Mouse (Mus musculus) liver, embryonic 12.5 days (tissue): ENCODE results near the gene Rgsl1. TPM values are rescaled to one million over a fixed set of nuclear protein-coding genes. Genes with fewer than 3 reads are reported as not detected.

Experiments used
- ATAC-seq: fragments of 200-750 bp; cut with Nextera tagmentation; 2 replicates; pipeline ENCODE4 v1.8.0; 2017; ENCODE audit warnings: moderate number of reproducible peaks, mild to moderate bottlenecking, moderate library complexity
- H3K27ac ChIP-seq: fragments of 300-500 bp; sonication (generic); 2 replicates; pipeline ENCODE4 v1.5.1; 2016; ENCODE audit warnings: mild to moderate bottlenecking
- H3K27me3 ChIP-seq: fragments of 300-500 bp; sonication (generic); replicated peaks from 2 replicates; pipeline ENCODE4 v1.6.1; 2016; ENCODE audit warnings: mild to moderate bottlenecking, moderate library complexity
- H3K36me3 ChIP-seq: fragments of 300-500 bp; sonication (generic); 2 replicates; pipeline ENCODE4 v1.6.1; 2016; ENCODE audit warnings: mild to moderate bottlenecking, moderate library complexity
- H3K4me1 ChIP-seq: fragments of 300-500 bp; sonication (generic); 2 replicates; pipeline ENCODE4 v1.6.1; 2016
- H3K4me2 ChIP-seq: fragments of 300-500 bp; sonication (generic); 2 replicates; pipeline ENCODE4 v1.6.1; 2016; ENCODE audit warnings: mild to moderate bottlenecking, moderate library complexity
- H3K4me3 ChIP-seq: fragments of 300-500 bp; sonication (generic); 2 replicates; pipeline ENCODE4 v1.5.1; 2016; ENCODE audit warnings: mild to moderate bottlenecking, moderate library complexity
- H3K9ac ChIP-seq: fragments of 300-500 bp; sonication (generic); 2 replicates; pipeline ENCODE4 v1.6.1; 2016; ENCODE audit warnings: mild to moderate bottlenecking, moderate library complexity
- H3K9me3 ChIP-seq: fragments of 300-500 bp; sonication (generic); replicated peaks from 2 replicates; pipeline ENCODE4 v1.6.1; 2016; ENCODE audit warnings: mild to moderate bottlenecking, moderate library complexity
- WGBS: fragments of 180-500 bp; shearing (Covaris S2); methylation state at CpG from one replicate; pipeline ENCODE4 v1.1.7; 2016; ENCODE audit not compliant: insufficient replicate concordance; 5-methylcytosine and 5-hydroxymethylcytosine counted together
- polyA plus RNA-seq: library from polyadenylated mRNA; unstranded; fragments of >200 nt; fragmentation: Nextera tagmentation; extraction: Ambion mirVana; gene quantifications from 2 replicates; pipeline ENCODE4 v1.2.1, GENCODE M21; 2016

Gene Rgsl1
- polyA plus RNA-seq, 1 experiment from 2014 or later = 0.04 TPM

DNA sequence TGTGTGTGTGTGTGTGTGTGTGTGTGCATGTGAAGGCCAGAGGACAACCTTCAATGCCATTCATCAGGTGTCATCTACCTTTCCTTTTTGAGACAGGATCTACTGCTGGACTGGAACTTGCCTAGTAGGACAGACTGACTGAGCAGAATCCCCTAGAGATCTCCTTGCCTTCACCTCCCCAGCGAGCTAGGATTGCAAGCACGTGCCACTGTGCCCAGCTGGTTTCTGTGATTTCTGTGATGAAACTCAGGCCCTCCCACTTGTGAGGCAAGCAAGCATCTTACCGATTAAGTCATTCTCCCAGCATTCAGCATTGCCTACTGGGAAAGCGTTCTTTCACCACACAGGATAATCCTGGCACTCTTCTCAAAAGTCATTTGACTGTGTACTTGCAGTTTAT, 13.2 kb downstream of the Rgsl1 start:
- Histone ChIP-seq H3K9ac (no peak overlapping the region), H3K27ac (no peak overlapping the region), H3K36me3 (no peaks in the 10 kb centered on the region), H3K4me2 (no peak overlapping the region), H3K4me1 (no peaks in the 10 kb centered on the region), H3K9me3 (no peaks in the 10 kb centered on the region), H3K4me3 (no peak overlapping the region), H3K27me3 (no peaks in the 10 kb centered on the region)
- 62% methylated on average over 4 of the region's 4 CpGs for WGBS
- no peak for ATAC-seq

DNA sequence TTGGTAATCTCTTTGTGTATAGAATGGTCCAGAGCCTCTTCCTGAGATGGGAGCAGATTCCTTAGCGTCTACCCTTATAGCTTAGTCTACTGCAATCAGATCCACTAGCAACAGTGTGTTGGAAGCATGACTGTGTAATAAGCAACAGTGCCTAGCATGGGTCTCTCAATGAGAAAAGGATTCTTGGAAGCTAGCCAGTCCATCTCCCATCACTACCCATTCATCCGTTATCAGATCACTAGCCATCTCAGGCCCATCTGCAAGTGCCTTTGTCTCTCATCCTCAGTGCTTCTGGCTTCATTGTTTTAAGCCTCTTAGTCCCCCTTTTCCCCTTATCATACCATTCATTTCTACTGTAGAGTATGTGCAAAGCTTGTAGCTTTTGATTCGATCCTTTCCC, 23.7 kb downstream of the Rgsl1 start:
- no peak overlapping the region for H3K4me3 ChIP-seq
- WGBS = 68% methylated on average over 3 of the region's 3 CpGs
- H3K27me3 ChIP-seq = no peaks in the 10 kb centered on the region
- ATAC-seq = no peak
- H3K9ac ChIP-seq = no peak overlapping the region
- no peak overlapping the region for H3K27ac ChIP-seq
- no peaks in the 10 kb centered on the region for H3K4me1 ChIP-seq
- no peak overlapping the region for H3K4me2 ChIP-seq
- no peaks in the 10 kb centered on the region for H3K36me3 ChIP-seq
- H3K9me3 ChIP-seq = no peaks in the 10 kb centered on the region

DNA sequence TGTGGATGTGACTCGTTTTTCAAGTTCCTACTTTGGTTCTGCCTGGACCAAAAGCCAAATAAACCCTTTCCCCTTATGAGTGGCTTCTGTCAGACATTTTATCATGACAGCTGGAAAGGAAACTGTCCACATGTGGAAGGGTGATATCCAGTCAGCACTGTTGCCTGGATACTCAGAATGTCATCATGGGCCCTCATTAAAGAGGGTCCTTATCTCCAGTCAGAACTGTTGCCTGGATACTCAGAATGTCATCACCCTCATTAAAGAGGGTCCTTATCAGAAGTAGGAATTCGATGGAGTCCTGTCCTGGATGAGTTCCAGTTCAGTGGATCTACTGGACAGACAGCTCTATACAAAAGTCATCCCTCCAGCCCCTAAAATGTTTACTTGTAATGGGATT, 29.7 kb downstream of the Rgsl1 start:
- H3K4me3 ChIP-seq = no peak overlapping the region
- H3K36me3 ChIP-seq = no peaks in the 10 kb centered on the region
- no peak overlapping the region for H3K27ac ChIP-seq
- no peaks in the 10 kb centered on the region for H3K9me3 ChIP-seq
- no peak overlapping the region for H3K4me2 ChIP-seq
- no peak for ATAC-seq
- no peak overlapping the region for H3K9ac ChIP-seq
- no peaks in the 10 kb centered on the region for H3K27me3 ChIP-seq
- H3K4me1 ChIP-seq = no peaks in the 10 kb centered on the region
- WGBS = 23% methylated on average over 2 of the region's 2 CpGs

DNA sequence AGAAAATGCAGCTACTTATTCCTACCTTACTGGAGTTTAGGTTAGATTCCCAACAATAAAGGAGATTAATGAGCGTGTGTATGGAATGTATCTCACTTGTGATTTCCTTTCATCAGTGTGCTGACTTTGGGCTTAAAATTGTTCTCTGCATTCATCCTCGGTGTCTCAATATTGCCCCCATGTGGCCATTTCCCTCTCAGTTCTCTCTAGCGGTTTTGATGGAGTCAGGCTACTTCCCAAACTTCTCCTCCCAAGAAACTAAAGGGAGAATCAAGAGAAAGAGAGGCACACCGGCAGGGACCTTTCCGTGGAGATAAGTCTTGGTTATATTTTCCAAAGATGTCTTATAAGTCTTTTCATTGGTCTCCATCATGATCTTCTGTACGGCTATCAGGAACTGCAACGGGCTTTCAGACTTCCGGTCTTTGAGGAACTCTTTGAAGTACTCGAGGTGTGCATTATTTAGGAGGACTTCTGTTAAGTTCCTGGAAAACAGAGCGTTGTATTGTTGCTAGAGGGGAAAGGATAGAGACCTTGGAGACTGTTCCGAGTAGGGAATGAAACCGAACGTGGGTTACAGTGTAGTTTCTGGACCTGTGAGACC, 36.5 kb downstream of the Rgsl1 start:
- Histone ChIP-seq H3K4me2 (peak overlapping the region; percentile 36), H3K27ac (no peak overlapping the region), H3K9ac (no peak overlapping the region), H3K36me3 (no peaks in the 10 kb centered on the region), H3K4me3 (no peak overlapping the region), H3K4me1 (no peaks in the 10 kb centered on the region), H3K27me3 (no peaks in the 10 kb centered on the region), H3K9me3 (no peaks in the 10 kb centered on the region)
- WGBS = 23% methylated on average over 13 of the region's 13 CpGs
- ATAC-seq = no peak

DNA sequence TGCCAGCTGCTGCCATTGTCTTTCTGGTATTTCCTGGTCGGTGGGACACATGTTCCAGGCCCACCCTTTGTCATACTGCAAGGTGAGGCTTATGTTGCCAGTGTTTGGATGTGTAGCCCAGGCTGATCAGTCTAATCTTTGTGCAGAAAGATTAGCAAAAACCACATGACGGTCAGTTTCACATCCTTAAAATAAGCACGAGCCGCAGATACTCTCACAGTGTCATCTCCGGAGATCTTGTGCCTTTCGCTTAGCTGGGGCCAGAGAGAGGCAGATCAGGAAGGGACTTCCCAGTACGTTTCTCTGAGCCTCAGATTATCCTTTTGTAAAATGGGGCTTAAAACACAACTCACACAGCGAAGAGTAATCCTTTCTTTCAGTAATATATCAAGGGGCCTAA, 40.4 kb downstream of the Rgsl1 start:
- Histone ChIP-seq H3K36me3 (no peaks in the 10 kb centered on the region), H3K27ac (no peak overlapping the region), H3K4me2 (no peak overlapping the region), H3K9ac (no peak overlapping the region), H3K4me1 (no peaks in the 10 kb centered on the region), H3K27me3 (no peaks in the 10 kb centered on the region), H3K9me3 (no peaks in the 10 kb centered on the region), H3K4me3 (no peak overlapping the region)
- no peak for ATAC-seq
- 57% methylated on average over 8 of the region's 8 CpGs for WGBS

DNA sequence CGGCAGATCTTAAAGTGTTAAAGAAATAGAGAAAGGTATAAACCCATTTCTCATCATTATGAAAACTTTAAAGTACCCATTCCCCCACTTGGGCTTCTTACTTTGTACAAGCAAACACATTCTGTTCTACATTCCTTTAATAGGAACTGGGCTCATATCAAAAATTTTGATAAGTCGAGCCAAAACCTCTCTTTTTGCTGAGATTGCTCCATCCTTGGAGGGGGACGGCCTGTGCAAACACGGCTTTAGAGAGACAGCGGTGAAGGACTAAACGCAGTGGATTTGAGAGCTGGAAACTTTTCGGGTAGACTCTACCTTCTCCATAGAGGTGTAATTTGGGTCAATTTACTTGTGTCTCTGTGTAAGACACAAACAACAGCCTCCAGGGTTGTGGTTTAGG, 41.3 kb downstream of the Rgsl1 start:
- no peak for ATAC-seq
- no peaks in the 10 kb centered on the region for H3K4me1 ChIP-seq
- H3K9ac ChIP-seq = no peak overlapping the region
- H3K9me3 ChIP-seq = no peaks in the 10 kb centered on the region
- H3K27ac ChIP-seq = no peak overlapping the region
- no peaks in the 10 kb centered on the region for H3K27me3 ChIP-seq
- no peak overlapping the region for H3K4me3 ChIP-seq
- no peak overlapping the region for H3K4me2 ChIP-seq
- WGBS = 70% methylated on average over 7 of the region's 7 CpGs
- no peaks in the 10 kb centered on the region for H3K36me3 ChIP-seq

DNA sequence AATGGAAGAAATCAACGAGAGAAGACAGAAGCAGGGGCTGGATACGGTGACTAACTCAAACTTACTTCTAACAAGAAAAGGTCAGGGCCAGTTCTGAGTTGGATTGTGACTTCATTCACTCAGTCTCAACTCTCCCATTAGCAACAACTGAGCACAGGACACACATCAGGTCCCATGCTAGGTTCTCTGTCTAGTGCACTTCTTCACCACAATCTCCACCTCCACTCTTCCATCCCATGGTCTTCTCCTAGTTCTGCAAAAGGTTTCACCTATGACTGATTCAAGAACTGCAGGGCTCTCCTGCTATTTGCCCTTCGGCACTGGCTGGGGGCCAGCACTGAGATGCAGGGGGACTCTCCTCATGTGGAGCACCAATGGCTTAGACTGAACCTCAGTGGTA, 49.7 kb downstream of the Rgsl1 start:
- ATAC-seq = no peak
- no peaks in the 10 kb centered on the region for H3K4me1 ChIP-seq
- H3K4me2 ChIP-seq = no peak overlapping the region
- no peaks in the 10 kb centered on the region for H3K36me3 ChIP-seq
- no peak overlapping the region for H3K9ac ChIP-seq
- no peaks in the 10 kb centered on the region for H3K9me3 ChIP-seq
- WGBS = 63% methylated on average over 3 of the region's 3 CpGs
- H3K27me3 ChIP-seq = no peaks in the 10 kb centered on the region
- H3K27ac ChIP-seq = no peak overlapping the region
- H3K4me3 ChIP-seq = no peak overlapping the region

DNA sequence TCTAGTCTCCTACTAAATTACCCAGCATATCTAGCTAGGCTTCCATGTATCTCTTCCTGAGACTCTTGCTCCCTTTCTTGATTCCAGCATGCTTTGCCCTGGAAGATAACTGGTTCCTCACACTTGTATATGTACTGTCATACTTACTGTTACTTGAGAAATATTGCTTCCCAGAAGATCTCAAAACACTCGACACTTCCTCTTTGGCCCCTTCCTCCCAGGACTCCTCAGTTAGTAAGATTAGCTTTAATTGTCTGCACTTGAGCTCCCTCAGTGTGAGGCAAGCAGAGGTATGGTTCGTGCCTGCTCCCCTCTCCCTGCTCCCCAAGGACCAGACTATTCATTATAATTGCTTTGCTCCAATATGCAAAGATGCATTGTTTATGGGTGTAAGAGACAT, 53.2 kb downstream of the Rgsl1 start:
- Histone ChIP-seq H3K4me1 (no peaks in the 10 kb centered on the region), H3K9ac (no peak overlapping the region), H3K27ac (no peak overlapping the region), H3K36me3 (no peaks in the 10 kb centered on the region), H3K4me2 (no peak overlapping the region), H3K27me3 (no peaks in the 10 kb centered on the region), H3K4me3 (no peak overlapping the region), H3K9me3 (no peaks in the 10 kb centered on the region)
- no peak for ATAC-seq
- 21% methylated on average over 2 of the region's 2 CpGs for WGBS

DNA sequence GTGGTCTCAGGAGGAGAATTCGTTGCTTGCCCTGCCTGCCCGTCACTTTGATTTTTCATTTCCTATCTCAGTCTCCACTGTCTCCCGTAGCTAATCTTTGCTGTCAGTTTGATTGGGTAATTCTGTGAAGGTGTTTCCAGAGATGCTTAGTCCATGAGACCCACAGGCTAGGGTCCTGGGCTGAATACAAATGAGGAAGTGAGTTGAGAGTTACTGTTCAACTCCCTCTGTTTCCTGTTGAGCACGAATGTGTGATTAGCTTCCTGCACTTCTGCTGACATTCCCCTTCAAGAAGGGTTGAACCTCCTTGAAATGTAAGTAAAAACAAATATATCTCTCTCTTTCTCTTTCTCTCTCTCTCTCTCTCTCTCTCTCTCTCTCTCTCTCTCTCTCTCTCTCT, 58.3 kb downstream of the Rgsl1 start:
- Histone ChIP-seq H3K27ac (no peak overlapping the region), H3K9me3 (no peaks in the 10 kb centered on the region), H3K4me1 (no peaks in the 10 kb centered on the region), H3K4me2 (no peak overlapping the region), H3K9ac (no peak overlapping the region), H3K36me3 (no peaks in the 10 kb centered on the region), H3K4me3 (no peak overlapping the region), H3K27me3 (no peaks in the 10 kb centered on the region)
- no peak for ATAC-seq
- WGBS = 19% methylated on average over 4 of the region's 4 CpGs

DNA sequence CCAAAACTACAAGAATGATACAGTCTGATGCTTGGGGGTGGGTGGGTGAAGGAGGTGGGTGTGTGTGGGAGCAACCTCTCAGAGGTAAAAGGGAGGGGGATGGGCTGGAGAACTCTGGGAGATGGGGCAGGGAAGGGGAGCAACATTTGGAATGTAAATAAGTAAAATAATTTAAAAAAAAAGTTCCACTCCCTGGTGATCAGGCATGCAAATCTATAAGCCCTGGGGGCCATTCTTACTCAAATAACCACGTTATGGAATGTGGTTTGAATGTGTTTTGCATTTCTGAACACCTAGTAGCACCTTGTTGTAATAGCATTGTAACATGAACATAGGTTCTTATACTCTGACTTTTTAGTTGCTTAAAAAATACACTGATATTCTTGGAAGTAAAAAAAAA, 60.6 kb downstream of the Rgsl1 start:
- H3K36me3 ChIP-seq = no peaks in the 10 kb centered on the region
- no peak for ATAC-seq
- H3K9ac ChIP-seq = no peak overlapping the region
- whole genome bisulfite sequencing = 38% methylated on average over 1 of the region's 1 CpGs
- no peak overlapping the region for H3K27ac ChIP-seq
- no peak overlapping the region for H3K4me3 ChIP-seq
- no peaks in the 10 kb centered on the region for H3K27me3 ChIP-seq
- H3K9me3 ChIP-seq = no peaks in the 10 kb centered on the region
- H3K4me2 ChIP-seq = no peak overlapping the region
- no peaks in the 10 kb centered on the region for H3K4me1 ChIP-seq

DNA sequence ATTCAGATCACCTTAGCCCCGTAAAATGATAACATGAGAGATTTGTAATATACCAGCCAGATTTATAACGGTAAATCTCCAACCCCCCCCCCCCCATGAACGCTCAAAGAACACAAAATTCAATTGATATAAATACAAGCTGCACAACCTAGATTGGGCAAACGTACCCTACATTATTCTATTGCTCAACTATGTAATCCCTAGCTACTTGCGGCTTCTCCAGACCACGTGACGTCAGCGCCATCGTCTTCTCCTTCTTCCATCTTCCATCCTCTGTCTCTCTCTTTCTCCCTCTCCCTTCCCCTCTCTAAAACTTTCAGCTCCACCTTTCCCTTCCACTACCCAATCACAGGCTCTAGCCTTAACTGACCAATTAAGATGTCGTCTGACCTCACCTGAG, 65.7 kb downstream of the Rgsl1 start:
- Histone ChIP-seq H3K27ac (no peak overlapping the region), H3K36me3 (no peaks in the 10 kb centered on the region), H3K9ac (no peak overlapping the region), H3K4me2 (no peak overlapping the region), H3K27me3 (no peaks in the 10 kb centered on the region), H3K4me1 (no peaks in the 10 kb centered on the region), H3K4me3 (no peak overlapping the region), H3K9me3 (no peaks in the 10 kb centered on the region)
- WGBS = 74% methylated on average over 10 of the region's 10 CpGs
- ATAC-seq = no peak

DNA sequence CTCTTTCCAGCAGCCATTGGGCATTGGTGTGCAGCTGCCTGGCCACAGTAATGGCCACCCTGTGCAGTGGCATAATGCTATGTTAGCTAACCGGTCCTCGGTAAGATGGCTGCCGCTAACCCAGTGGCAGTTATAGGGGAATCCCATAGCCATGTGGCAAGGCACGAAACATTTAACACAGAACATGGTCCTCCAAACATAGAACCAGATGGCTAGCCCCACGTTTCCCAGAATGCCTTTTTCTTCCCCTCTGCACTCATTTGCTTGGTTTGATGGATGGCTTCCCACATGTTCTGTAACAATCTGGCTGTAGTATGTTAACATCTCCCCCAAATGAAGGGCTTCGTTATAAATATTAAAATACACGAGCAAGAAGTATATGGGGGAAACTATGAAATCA, 67.7 kb downstream of the Rgsl1 start:
- Histone ChIP-seq H3K9me3 (no peaks in the 10 kb centered on the region), H3K27me3 (no peaks in the 10 kb centered on the region), H3K36me3 (no peaks in the 10 kb centered on the region), H3K4me2 (no peak overlapping the region), H3K27ac (no peak overlapping the region), H3K4me1 (no peaks in the 10 kb centered on the region), H3K4me3 (no peak overlapping the region), H3K9ac (no peak overlapping the region)
- WGBS = 79% methylated on average over 7 of the region's 7 CpGs
- no peak for ATAC-seq

DNA sequence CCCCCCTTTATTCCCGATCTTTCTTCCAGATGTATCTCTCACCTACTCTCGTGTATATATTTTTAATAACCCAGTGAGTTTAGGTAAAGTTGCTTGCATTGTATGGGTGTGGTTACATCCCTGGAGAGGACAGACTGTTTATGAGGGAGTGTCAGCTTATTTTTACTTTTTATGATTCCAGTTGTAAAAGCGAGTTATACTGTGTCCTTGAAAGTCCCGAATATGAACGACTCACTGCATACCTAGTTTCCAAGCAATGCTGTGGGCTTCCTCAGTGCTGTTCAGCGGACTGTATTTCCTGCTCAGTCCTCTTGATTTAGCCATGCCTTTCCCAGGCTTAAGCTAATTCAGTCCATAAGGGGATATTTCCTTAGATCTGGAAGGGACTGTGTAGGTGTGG, 68.8 kb downstream of the Rgsl1 start:
- H3K4me3 ChIP-seq = no peak overlapping the region
- no peak for ATAC-seq
- no peak overlapping the region for H3K9ac ChIP-seq
- no peaks in the 10 kb centered on the region for H3K27me3 ChIP-seq
- no peaks in the 10 kb centered on the region for H3K36me3 ChIP-seq
- H3K27ac ChIP-seq = no peak overlapping the region
- no peaks in the 10 kb centered on the region for H3K9me3 ChIP-seq
- 72% methylated on average over 6 of the region's 6 CpGs for WGBS
- H3K4me1 ChIP-seq = no peaks in the 10 kb centered on the region
- no peak overlapping the region for H3K4me2 ChIP-seq
